Mouse (Mus musculus): ENCODE data around the gene 1700013G24Rik. TPM values are rescaled to one million over a fixed set of nuclear protein-coding genes. Genes with fewer than 3 reads are reported as not detected.
"Not testable (repeated sequence)": the region's sequence is repeated elsewhere in the genome, so short reads cannot be mapped to it uniquely, and the experiment has no call there.

1700013G24Rik gene
- total RNA-seq (2014; rRNA removed) (not detected in 2 replicates), polyA plus RNA-seq (2015; fragmentation: Nextera tagmentation; extraction: Ambion mirVana) (not detected in 2 replicates)

- H3K4me1 ChIP-seq (ENCODE audit: insufficient read depth) = no peaks in the 10 kb centered on the region
- no peak within 1 kb of the TSS for H3K27ac ChIP-seq (ENCODE audit: low read depth, low read length)
- H3K27me3 ChIP-seq (ENCODE audit: insufficient read depth, low read length) = no peaks in the 10 kb centered on the region
- ATAC-seq (no peak), DNase-seq (no peak)
- TF ChIP-seq CTCF (IDR thresholded peaks at IDR 0.05; ENCODE audit: low read depth) = no peak
- no peaks in the 10 kb centered on the region for H3K36me3 ChIP-seq (ENCODE audit: insufficient read depth)
- no peak within 1 kb of the TSS for H3K9ac ChIP-seq
- H3K4me2 ChIP-seq (ENCODE audit: low read depth) = no peak within 1 kb of the TSS
- H3K9me3 ChIP-seq (ENCODE audit: low read length) = no peaks in the 10 kb centered on the region
- WGBS = 83% methylated on average over 8 of the region's 8 CpGs
- no peak within 1 kb of the TSS for H3K4me3 ChIP-seq (ENCODE audit: low read depth, low read length)
Observed at GRCm38 (mm10) chr4:137453234-137453767, at the start of gene 1700013G24Rik. Gene 1700013G24Rik, plus strand, starts transcription at chr4:137453284.

- Histone ChIP-seq H3K27ac (ENCODE audit: low read depth, low read length) (no peak overlapping the region), H3K9me3 (ENCODE audit: low read length) (no peaks in the 10 kb centered on the region), H3K36me3 (ENCODE audit: insufficient read depth) (no peaks in the 10 kb centered on the region), H3K27me3 (ENCODE audit: insufficient read depth, low read length) (no peaks in the 10 kb centered on the region), H3K4me3 (ENCODE audit: low read depth, low read length) (no peak overlapping the region), H3K9ac (no peak overlapping the region), H3K4me1 (ENCODE audit: insufficient read depth) (no peaks in the 10 kb centered on the region), H3K4me2 (ENCODE audit: low read depth) (no peak overlapping the region)
- no peak for ATAC-seq
- DNase-seq = no peak
- no peak for TF ChIP-seq CTCF (IDR thresholded peaks at IDR 0.05; ENCODE audit: low read depth)
- WGBS = 91% methylated on average over 3 of the region's 3 CpGs
Observed at GRCm38 (mm10) chr4:137405571-137405970, 47.5 kb upstream of the 1700013G24Rik start.

GRCm38 (mm10) chr4:137409691-137410090, 43.4 kb upstream of the 1700013G24Rik start, which contains the start of gene Cela3a:
Gene Cela3a, minus strand, starts transcription at chr4:137409791.
- no peak for TF ChIP-seq CTCF (IDR thresholded peaks at IDR 0.05; ENCODE audit: low read depth)
- Histone ChIP-seq H3K9ac (no peak within 1 kb of the TSS), H3K4me2 (ENCODE audit: low read depth) (no peak within 1 kb of the TSS), H3K4me3 (ENCODE audit: low read depth, low read length) (no peak within 1 kb of the TSS), H3K36me3 (ENCODE audit: insufficient read depth) (no peaks in the 10 kb centered on the region), H3K4me1 (ENCODE audit: insufficient read depth) (no peaks in the 10 kb centered on the region), H3K27ac (ENCODE audit: low read depth, low read length) (no peak within 1 kb of the TSS), H3K27me3 (ENCODE audit: insufficient read depth, low read length) (no peaks in the 10 kb centered on the region), H3K9me3 (ENCODE audit: low read length) (no peaks in the 10 kb centered on the region)
- ATAC-seq = no peak
- WGBS = 91% methylated on average over 5 of the region's 5 CpGs
- no peak for DNase-seq

GRCm38 (mm10) chr4:137412185-137412709, 40.8 kb upstream of the 1700013G24Rik start:
- not testable (repeated sequence) for DNase-seq; H3K4me1 ChIP-seq (ENCODE audit: insufficient read depth); H3K36me3 ChIP-seq (ENCODE audit: insufficient read depth); H3K9ac ChIP-seq; ATAC-seq; H3K4me3 ChIP-seq (ENCODE audit: low read depth, low read length); H3K27me3 ChIP-seq (ENCODE audit: insufficient read depth, low read length); H3K4me2 ChIP-seq (ENCODE audit: low read depth); H3K27ac ChIP-seq (ENCODE audit: low read depth, low read length); H3K9me3 ChIP-seq (ENCODE audit: low read length)
- 82% methylated on average over 7 of the region's 7 CpGs for WGBS

GRCm38 (mm10) chr4:137414936-137415335, 38.1 kb upstream of the 1700013G24Rik start:
- Histone ChIP-seq H3K9me3 (ENCODE audit: low read length) (no peaks in the 10 kb centered on the region), H3K4me3 (ENCODE audit: low read depth, low read length) (no peak overlapping the region), H3K27ac (ENCODE audit: low read depth, low read length) (no peak overlapping the region), H3K4me2 (ENCODE audit: low read depth) (no peak overlapping the region), H3K4me1 (ENCODE audit: insufficient read depth) (no peaks in the 10 kb centered on the region), H3K36me3 (ENCODE audit: insufficient read depth) (no peaks in the 10 kb centered on the region), H3K27me3 (ENCODE audit: insufficient read depth, low read length) (no peaks in the 10 kb centered on the region), H3K9ac (no peak overlapping the region)
- DNase-seq = no peak
- ATAC-seq = no peak
- WGBS = 73% methylated on average over 1 of the region's 1 CpGs
- no peak for TF ChIP-seq CTCF (IDR thresholded peaks at IDR 0.05; ENCODE audit: low read depth)

GRCm38 (mm10) chr4:137417712-137418564, 35.1 kb upstream of the 1700013G24Rik start:
- 69% methylated on average over 11 of the region's 11 CpGs for WGBS
- H3K4me1 ChIP-seq (ENCODE audit: insufficient read depth) = no peaks in the 10 kb centered on the region

GRCm38 (mm10) chr4:137430502-137430901, 22.6 kb upstream of the 1700013G24Rik start, which contains the start of gene Cela3b:
Gene Cela3b, minus strand, starts transcription at chr4:137430540.
- Histone ChIP-seq H3K27me3 (ENCODE audit: insufficient read depth, low read length) (no peaks in the 10 kb centered on the region), H3K27ac (ENCODE audit: low read depth, low read length) (no peak within 1 kb of the TSS), H3K36me3 (ENCODE audit: insufficient read depth) (no peaks in the 10 kb centered on the region), H3K4me1 (ENCODE audit: insufficient read depth) (no peaks in the 10 kb centered on the region), H3K9ac (no peak within 1 kb of the TSS), H3K4me2 (ENCODE audit: low read depth) (no peak within 1 kb of the TSS), H3K4me3 (ENCODE audit: low read depth, low read length) (no peak within 1 kb of the TSS), H3K9me3 (ENCODE audit: low read length) (no peaks in the 10 kb centered on the region)
- TF ChIP-seq CTCF (IDR thresholded peaks at IDR 0.05; ENCODE audit: low read depth) = no peak
- WGBS = 94% methylated on average over 4 of the region's 4 CpGs
- no peak for DNase-seq
- ATAC-seq = no peak

More at GRCm38 (mm10) chr4:137417712-137418564, 35.1 kb upstream of the 1700013G24Rik start:
- Histone ChIP-seq H3K9ac (no peak overlapping the region), H3K9me3 (ENCODE audit: low read length) (no peaks in the 10 kb centered on the region), H3K27me3 (ENCODE audit: insufficient read depth, low read length) (no peaks in the 10 kb centered on the region), H3K4me2 (ENCODE audit: low read depth) (no peak overlapping the region), H3K36me3 (ENCODE audit: insufficient read depth) (no peaks in the 10 kb centered on the region), H3K4me3 (ENCODE audit: low read depth, low read length) (no peak overlapping the region), H3K27ac (ENCODE audit: low read depth, low read length) (no peak overlapping the region)
- no peak for TF ChIP-seq CTCF (IDR thresholded peaks at IDR 0.05; ENCODE audit: low read depth)
- ATAC-seq = peak; percentile 72
- DNase-seq = peak; percentile 6

GRCm38 (mm10) chr4:137432700-137433550, 20.2 kb upstream of the 1700013G24Rik start:
- H3K27me3 ChIP-seq (ENCODE audit: insufficient read depth, low read length); H3K9ac ChIP-seq; H3K36me3 ChIP-seq (ENCODE audit: insufficient read depth); H3K27ac ChIP-seq (ENCODE audit: low read depth, low read length); H3K4me2 ChIP-seq (ENCODE audit: low read depth); ATAC-seq; H3K4me1 ChIP-seq (ENCODE audit: insufficient read depth); H3K9me3 ChIP-seq (ENCODE audit: low read length); H3K4me3 ChIP-seq (ENCODE audit: low read depth, low read length); DNase-seq: not testable (repeated sequence)
- WGBS = 83% methylated on average over 10 of the region's 10 CpGs

Measured in forebrain, postnatal 0 days (tissue).